Mouse (Mus musculus) heart, adult 2 months (tissue): ENCODE measurements around the gene Ubap1. TPM values are rescaled to one million over a fixed set of nuclear protein-coding genes. Genes with fewer than 3 reads are reported as not detected.

Source experiments
- DNase-seq, 2 experiments: peaks; one replicate each; pipeline ENCODE4 v3.0.0; 2021
- H3K27ac ChIP-seq: fragments of 200-600 bp; 2 replicates; pipeline ENCODE4 v1.8.1; 2022
- H3K27me3 ChIP-seq: fragments of 200-500 bp; 2 replicates; pipeline ENCODE4 v1.6.1; 2012; ENCODE audit warnings: mild to moderate bottlenecking, low read length, inconsistent platforms, mixed read lengths; ENCODE audit not compliant: control insufficient read depth, insufficient read depth
- H3K36me3 ChIP-seq: fragments of 200-500 bp; 2 replicates; pipeline ENCODE4 v1.6.1; 2012; ENCODE audit warnings: low read length, inconsistent platforms; ENCODE audit not compliant: control insufficient read depth, insufficient read depth
- H3K4me1 ChIP-seq: fragments of 200-500 bp; 2 replicates; pipeline ENCODE4 v1.6.1; 2011; ENCODE audit warnings: low read length; ENCODE audit not compliant: control insufficient read depth, insufficient read depth
- H3K4me3 ChIP-seq: fragments of 200-600 bp; 2 replicates; pipeline ENCODE4 v1.8.1; 2022
- H3K79me2 ChIP-seq: fragments of 200-500 bp; replicated peaks from 2 replicates; pipeline ENCODE4 v1.6.1; 2012; ENCODE audit warnings: mild to moderate bottlenecking, inconsistent platforms, low read length, moderate library complexity, mixed read lengths; ENCODE audit not compliant: control insufficient read depth, insufficient read depth
- H3K9ac ChIP-seq: fragments of 200-500 bp; 2 replicates; pipeline ENCODE4 v1.6.1; 2012; ENCODE audit warnings: low read depth, mild to moderate bottlenecking, control low read depth, inconsistent platforms, low read length, mixed read lengths
- CTCF ChIP-seq: fragments of 200-600 bp; IDR thresholded peaks from 2 replicates; pipeline ENCODE4 v1.8.1; 2022; ENCODE audit warnings: antibody characterized with exemption, mild to moderate bottlenecking, moderate library complexity
- EP300 ChIP-seq: fragments of 200-500 bp; IDR thresholded peaks from 2 replicates; pipeline ENCODE4 v1.6.1; 2011; ENCODE audit warnings: low read depth, low read length, control low read depth; ENCODE audit not compliant: insufficient read depth
- POLR2A ChIP-seq: fragments of 200-500 bp; IDR thresholded peaks from 2 replicates; pipeline ENCODE4 v1.6.1; 2011; ENCODE audit warnings: mild to moderate bottlenecking, low read depth, low read length, control low read depth; ENCODE audit not compliant: insufficient read depth
- WGBS: fragments of 180-500 bp; shearing (Covaris S2); methylation state at CpG from one replicate; pipeline ENCODE4 v1.1.7; 2018; 5-methylcytosine and 5-hydroxymethylcytosine counted together
- intact Hi-C: fragments of 180-260 bp; cut with DNase I; formaldehyde crosslinking; loops from one replicate; pipeline ENCODE4 v1.15.1; 2025
- polyA plus RNA-seq: library from polyadenylated mRNA; depleted of rRNA; stranded (reverse); fragments of >200 nt; gene quantifications from 2 replicates; pipeline ENCODE4 v1.2.3, GENCODE M21; 2012
- total RNA-seq, 2 experiments: library from RNA; stranded (reverse); gene quantifications; 2 replicates each; pipeline ENCODE4 v1.2.3; 2021

Gene Ubap1
- total and polyA plus RNA-seq, 3 experiments: 21.8 to 43.7 (median 37.3) TPM

- no peak overlapping the region for H3K4me3 ChIP-seq
- H3K27me3 ChIP-seq: no peaks in the 10 kb centered on the region
- WGBS: 91% methylated on average over 7 of the region's 7 CpGs
- no peak overlapping the region for H3K9ac ChIP-seq
- TF ChIP-seq EP300: no peak
- TF ChIP-seq POLR2A: no peak
- TF ChIP-seq CTCF: no peak
- H3K27ac ChIP-seq: no peak overlapping the region
- peaks cover 10% of the 10 kb centered on the region for H3K79me2 ChIP-seq
- H3K4me1 ChIP-seq: peaks cover 1% of the 10 kb centered on the region; the same call in 1 of the 2 replicates
- intact Hi-C loops: no loop called here
- no peak for DNase-seq
- H3K36me3 ChIP-seq: peaks cover 5% of the 10 kb centered on the region
These were observed 10.6 kb downstream of the Ubap1 start for GRCm38 (mm10) chr4:41359358-41359757.

GRCm38 (mm10) chr4:41361059-41361458 lies 12.3 kb downstream of the Ubap1 start:
- Histone ChIP-seq H3K36me3 (peaks cover 5% of the 10 kb centered on the region), H3K9ac (no peak overlapping the region), H3K27ac (no peak overlapping the region), H3K79me2 (peaks cover 9% of the 10 kb centered on the region), H3K4me1 (peaks cover 1% of the 10 kb centered on the region; the same call in 1 of the 2 replicates), H3K4me3 (no peak overlapping the region), H3K27me3 (no peaks in the 10 kb centered on the region)
- intact Hi-C loops: no loop called here
- DNase-seq: no peak
- WGBS: 87% methylated on average over 3 of the region's 3 CpGs
- TF ChIP-seq CTCF (no peak), POLR2A (no peak), EP300 (no peak)

- intact Hi-C loops: no loop called here
These were observed 19.4 kb downstream of the Ubap1 start for GRCm38 (mm10) chr4:41368198-41368597.

GRCm38 (mm10) chr4:41369702-41370437 lies 21.1 kb downstream of the Ubap1 start:
- TF ChIP-seq POLR2A (no peak), EP300 (no peak), CTCF (no peak)
- Histone ChIP-seq H3K9ac (no peak overlapping the region), H3K27ac (no peak overlapping the region), H3K79me2 (peaks cover 4% of the 10 kb centered on the region), H3K4me1 (no peaks in the 10 kb centered on the region; the same call in 1 of the 2 replicates), H3K36me3 (peaks cover 3% of the 10 kb centered on the region), H3K4me3 (no peak overlapping the region), H3K27me3 (no peaks in the 10 kb centered on the region)
- DNase-seq: no peak
- intact Hi-C loops: no loop called here
- 74% methylated on average over 9 of the region's 9 CpGs for WGBS

More at GRCm38 (mm10) chr4:41368198-41368597, 19.4 kb downstream of the Ubap1 start:
- H3K79me2 ChIP-seq: peaks cover 4% of the 10 kb centered on the region
- H3K4me3 ChIP-seq: no peak overlapping the region
- H3K9ac ChIP-seq: no peak overlapping the region
- H3K36me3 ChIP-seq: peaks cover 3% of the 10 kb centered on the region
- no peaks in the 10 kb centered on the region; the same call in 1 of the 2 replicates for H3K4me1 ChIP-seq
- no peaks in the 10 kb centered on the region for H3K27me3 ChIP-seq
- TF ChIP-seq POLR2A: no peak
- TF ChIP-seq CTCF: no peak
- no peak for TF ChIP-seq EP300
- WGBS: 84% methylated on average over 4 of the region's 4 CpGs
- DNase-seq: no peak
- H3K27ac ChIP-seq: no peak overlapping the region

- intact Hi-C loops: no loop called here
- Histone ChIP-seq H3K27ac (no peak overlapping the region), H3K4me1 (no peaks in the 10 kb centered on the region), H3K79me2 (peaks cover 4% of the 10 kb centered on the region; the same call in 1 of the 2 replicates), H3K9ac (no peak overlapping the region), H3K27me3 (no peaks in the 10 kb centered on the region), H3K4me3 (no peak overlapping the region), H3K36me3 (peaks cover 4% of the 10 kb centered on the region)
- TF ChIP-seq EP300: no peak
- no peak for TF ChIP-seq POLR2A
- TF ChIP-seq CTCF: no peak
- no peak for DNase-seq
These were observed 28.8 kb downstream of the Ubap1 start for GRCm38 (mm10) chr4:41377567-41377966.

- no peak overlapping the region for H3K27ac ChIP-seq
- H3K27me3 ChIP-seq: no peaks in the 10 kb centered on the region
- TF ChIP-seq POLR2A (no peak), CTCF (no peak), EP300 (no peak)
- no peak for DNase-seq
- intact Hi-C loops: no loop called here
- no peak overlapping the region for H3K4me3 ChIP-seq
- WGBS: 94% methylated on average over 5 of the region's 5 CpGs
- peaks cover 2% of the 10 kb centered on the region for H3K36me3 ChIP-seq
- no peak overlapping the region for H3K9ac ChIP-seq
- peaks cover 4% of the 10 kb centered on the region; the same call in 1 of the 2 replicates for H3K79me2 ChIP-seq
- H3K4me1 ChIP-seq: no peaks in the 10 kb centered on the region
These were observed 32.6 kb downstream of the Ubap1 start for GRCm38 (mm10) chr4:41381213-41381950.
